Mouse (Mus musculus): ENCODE data around the gene Capn9.

The Capn9 gene

DNA sequence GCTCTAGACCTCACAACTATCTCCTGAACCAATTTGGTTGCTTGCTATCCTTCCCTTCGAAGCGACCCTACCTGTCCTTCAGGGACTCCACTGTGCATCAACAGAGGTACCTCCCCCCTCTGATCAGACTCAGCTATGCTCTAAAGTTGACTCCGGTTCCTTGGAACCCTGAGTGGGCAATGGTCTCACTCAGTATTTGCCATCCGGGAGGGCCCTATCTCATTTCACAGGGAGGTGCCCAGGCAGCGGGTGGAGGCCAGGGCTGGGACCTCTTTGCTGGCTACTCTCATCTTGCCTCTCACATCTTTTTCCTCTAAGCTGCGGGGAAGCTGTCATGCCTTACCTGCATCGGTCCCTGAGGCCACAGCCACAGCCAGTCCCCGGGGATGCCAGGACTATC, at the start of gene Capn9:
Capn9 (plus strand) TSS at position 301 of the 400 bp plus-strand sequence.
- in situ Hi-C loops (cut with MboI, MseI) = no loop called here

DNA sequence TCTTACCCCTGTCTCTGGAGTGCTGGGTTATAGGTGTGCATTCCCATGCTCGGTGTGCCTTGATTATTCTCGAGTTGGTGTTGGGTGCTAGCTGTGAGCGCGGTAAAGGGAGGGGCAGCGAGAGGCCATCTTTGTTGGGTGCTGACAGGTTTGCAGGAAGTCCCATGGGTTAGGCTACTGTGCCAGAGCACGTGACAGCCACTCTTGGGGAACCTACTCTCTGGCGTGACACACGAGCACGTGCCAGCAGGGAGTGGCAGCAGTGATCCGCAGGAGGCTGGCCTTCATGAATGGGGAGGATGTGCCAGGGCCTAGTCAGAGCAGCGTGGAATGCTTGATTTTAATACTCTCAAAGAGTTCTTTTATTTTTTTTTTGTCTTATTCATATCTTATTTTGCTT, 49.6 kb upstream of the Capn9 start:
- in situ Hi-C loops (cut with MboI, MseI) = no loop called here

DNA sequence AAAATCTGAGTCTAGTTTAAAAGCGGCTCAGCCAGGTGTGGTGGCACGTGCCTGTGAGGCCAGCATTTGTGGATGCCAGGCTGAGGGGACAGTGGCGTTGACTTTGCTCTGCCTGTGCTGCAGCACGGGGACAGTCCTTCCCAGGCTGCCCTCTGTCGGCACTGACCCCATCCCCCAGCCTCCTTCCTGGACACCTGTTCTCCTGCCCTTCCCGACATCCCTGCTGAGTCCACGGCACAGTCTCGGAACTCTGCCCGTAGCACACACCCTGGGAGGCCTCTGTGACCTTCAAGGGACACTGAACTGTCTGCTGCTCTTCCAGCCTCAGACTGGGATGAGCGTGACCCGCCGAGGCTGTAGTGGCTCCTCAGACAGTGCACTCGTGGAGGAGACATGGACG, 45.8 kb upstream of the Capn9 start:
- in situ Hi-C loops (cut with MboI, MseI) = no loop called here

DNA sequence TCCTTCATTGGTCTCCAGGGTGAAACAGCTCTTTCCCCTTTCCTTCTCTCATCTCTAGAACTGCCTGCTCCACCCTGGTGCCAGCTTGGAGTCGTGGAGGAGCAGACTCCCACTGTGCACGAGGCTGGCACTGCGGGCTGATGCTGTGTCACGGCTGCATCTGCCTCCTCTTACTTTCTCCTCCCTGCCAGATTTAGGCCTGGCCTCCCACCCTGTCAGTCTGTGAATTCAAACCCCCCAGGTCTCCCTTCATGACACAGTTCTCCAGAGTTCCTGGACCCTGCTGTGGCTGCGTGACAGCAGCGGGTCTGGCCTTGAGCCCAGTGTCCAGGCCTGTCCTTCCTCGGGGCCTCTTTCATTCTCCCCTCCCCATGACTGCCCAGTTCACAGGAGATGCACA, 45.4 kb upstream of the Capn9 start:
- in situ Hi-C loops (cut with MboI, MseI) = no loop called here

DNA sequence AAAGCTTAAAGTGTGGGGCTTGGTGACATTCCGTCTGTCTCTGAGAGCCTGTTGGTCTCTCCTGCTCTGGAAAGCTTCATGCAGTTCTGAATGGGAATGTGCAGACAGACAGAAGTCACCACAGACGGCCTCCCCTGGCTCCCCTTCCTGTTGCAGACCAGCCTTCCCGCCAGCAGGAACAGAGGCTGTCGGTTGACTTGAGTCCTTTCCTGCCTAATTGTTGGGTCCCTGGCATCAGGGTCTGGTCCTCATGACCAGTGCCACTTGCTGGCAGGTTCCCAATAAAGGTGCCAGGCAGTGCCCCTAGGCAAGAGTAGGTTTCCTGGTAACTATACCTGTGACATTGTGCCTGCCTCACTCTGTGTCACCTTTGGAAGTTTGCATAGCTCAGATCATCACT, 44.9 kb upstream of the Capn9 start:
- in situ Hi-C loops (cut with MboI, MseI) = no loop called here

DNA sequence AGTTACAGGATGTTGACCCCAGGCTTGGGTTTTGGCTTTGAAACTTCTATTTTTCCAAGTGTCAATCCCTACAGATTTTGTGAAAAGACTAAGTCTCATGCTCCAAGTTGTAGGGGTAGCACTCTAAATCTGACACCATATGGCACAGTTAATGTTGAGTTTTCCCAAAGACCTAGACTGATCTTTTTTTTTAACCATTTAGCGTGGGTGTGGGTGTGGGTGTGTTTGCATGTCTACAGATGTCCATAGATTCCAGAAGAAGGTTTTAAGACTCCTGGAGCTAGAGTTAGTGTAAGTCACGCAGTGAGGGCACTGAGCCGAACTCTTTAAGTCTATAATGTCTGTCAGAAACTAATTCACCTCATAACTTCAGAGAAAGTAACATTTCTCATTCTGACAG, 43.3 kb upstream of the Capn9 start:
- in situ Hi-C loops (cut with MboI, MseI) = no loop called here

DNA sequence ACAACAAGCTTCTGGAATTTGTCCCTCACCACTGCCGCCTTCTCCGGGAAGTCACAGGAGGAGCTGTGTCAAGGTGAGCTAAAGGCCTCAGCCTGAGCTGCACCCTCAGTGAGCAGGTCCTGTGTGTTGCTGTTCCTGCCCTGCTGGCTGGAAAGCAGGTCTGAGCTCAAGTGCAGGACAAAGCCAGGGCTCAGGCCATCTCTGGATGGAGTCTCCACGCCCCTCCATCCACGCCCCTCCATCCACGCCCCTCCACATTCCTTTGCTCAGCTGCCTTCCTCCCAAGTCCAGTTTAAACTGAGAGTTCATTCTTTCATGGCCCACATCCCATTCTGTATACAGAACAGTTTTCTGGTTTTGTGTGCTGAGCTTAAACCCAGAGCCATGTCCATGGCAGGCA, 40.5 kb upstream of the Capn9 start:
- in situ Hi-C loops (cut with MboI, MseI) = no loop called here

DNA sequence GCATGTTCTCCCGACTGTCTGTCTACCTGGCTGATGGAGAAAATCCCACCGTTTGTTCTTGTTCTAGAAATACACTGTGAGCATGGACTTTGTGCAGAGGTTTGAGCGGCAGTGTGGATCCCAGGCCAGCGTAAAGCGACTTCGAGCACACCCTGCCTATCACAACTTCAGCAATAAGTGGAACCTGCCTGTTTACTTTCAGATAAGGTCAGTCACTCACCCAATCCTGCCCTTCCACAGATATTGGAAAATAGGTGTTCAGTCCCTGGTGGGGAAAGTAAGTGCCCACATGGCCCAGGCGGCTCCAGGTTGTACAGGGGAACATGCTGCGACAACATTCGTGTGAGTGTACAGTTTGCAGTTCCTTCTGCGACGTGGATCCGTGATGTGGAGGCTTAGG, 35.0 kb upstream of the Capn9 start:
- in situ Hi-C loops (cut with MboI, MseI) = loop anchor here in 1 of 2 experiments (10.0 kb wide), 1 partner anchor 1756 kb away; no protein-coding TSS in a partner anchor

DNA sequence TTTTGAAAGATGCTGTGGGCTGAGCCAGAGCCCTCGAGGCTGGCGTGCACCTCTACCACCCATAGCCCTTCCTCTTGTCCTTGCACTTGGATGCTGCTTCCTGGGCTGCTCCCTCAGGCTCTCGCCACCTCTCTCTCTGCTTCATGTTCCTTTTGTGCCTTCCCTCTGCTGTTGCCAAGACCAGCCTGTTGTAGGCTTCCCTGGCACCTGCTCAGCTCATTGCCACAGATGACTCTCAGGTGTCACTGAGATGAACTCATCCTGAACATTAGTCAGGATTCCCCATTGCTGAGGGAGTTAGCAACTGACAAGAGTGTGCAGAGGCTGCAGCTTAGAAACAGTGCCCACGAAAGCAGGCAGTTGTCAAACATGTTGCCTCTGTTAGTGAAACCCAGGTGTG, 33.9 kb upstream of the Capn9 start:
- in situ Hi-C loops (cut with MboI, MseI) = loop anchor here in 1 of 2 experiments (10.0 kb wide), 1 partner anchor 1757 kb away; no protein-coding TSS in a partner anchor

DNA sequence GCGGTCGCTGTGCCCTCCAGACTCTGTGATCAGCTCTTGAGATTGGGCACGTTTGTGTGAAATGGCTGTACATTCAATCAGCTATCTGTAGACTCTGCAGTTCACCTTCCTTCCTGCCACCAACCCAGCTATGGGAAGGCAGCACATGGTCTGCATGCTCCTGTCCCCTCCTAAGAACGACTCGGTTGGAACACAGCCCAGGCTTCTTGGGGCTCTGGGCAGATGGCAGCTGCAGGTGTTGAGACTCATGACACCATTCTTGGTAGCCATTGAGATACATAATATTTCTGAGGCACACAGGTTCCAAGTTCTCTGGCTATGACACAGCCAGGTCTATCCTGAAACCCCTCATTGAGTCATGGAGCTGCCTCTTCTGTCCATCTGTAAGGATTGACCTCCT, 32.6 kb upstream of the Capn9 start:
- in situ Hi-C loops (cut with MboI, MseI) = loop anchor here in 1 of 2 experiments (10.0 kb wide), 1 partner anchor 1758 kb away; no protein-coding TSS in a partner anchor

DNA sequence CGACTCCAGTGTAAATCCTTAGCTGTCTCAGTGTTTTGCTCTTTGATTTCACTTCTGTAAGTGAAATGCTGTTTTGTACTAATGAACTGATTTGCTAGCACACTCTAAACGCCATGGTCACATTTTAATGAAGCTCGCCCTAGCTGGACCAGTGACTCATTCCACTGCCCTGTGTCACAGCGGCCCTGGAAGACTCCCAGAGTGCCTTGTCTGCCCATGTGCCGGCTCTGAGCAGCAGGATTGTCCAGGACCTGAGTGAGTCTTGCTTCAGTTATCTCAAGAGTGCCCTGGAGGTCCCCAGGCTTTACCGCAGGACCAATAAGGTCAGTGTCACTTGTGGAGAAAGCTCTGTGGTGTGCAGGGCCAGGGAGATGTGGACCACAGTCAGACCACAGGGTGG, 29.5 kb upstream of the Capn9 start:
- in situ Hi-C loops (cut with MboI, MseI) = loop anchor here in 1 of 2 experiments (5.0 to 10.0 kb wide), 2 partner anchors 79 to 1762 kb away; no protein-coding TSS in a partner anchor

DNA sequence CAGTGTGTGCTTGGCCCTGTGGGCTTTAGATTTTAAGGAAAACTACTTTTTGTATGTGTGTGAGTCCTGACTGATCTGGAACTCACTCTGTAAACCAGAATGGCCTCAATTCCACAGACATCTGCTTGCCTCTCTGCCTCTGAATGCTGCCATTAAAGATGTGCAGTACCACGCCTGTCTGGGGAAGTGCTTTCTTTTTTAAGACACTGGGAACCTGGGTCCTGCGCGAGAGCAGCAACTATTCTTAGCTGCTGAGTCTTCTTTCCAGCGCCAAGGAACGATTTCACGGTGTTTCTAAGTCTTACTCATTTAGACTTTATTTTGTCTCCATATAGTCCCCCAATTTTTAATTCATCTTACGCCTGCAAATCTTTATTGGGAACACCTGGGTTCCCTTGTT, 29.1 kb upstream of the Capn9 start:
- in situ Hi-C loops (cut with MboI, MseI) = loop anchor here in 1 of 2 experiments (5.0 to 10.0 kb wide), 2 partner anchors 80 to 1762 kb away; no protein-coding TSS in a partner anchor

DNA sequence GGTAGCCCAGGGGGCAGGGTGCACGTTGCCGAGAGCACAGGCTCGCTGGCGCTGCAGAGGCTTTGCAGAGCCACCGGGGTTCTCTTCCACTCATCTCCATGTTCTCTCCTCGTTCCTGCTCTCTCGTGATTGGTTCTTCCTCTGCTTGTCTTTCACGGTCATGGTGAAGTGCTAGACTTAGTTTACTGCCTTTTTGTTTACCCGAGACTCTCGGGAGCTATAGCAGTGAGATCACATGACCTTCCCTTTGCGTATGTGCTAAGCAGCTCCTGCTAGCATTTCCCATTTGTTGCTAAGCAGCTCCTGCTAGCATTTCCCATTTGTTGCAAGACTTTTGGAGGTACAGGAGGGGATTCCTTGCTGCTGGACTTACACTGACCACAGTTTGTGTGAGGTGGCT, 28.6 kb upstream of the Capn9 start:
- in situ Hi-C loops (cut with MboI, MseI) = loop anchor here in 1 of 2 experiments (5.0 to 10.0 kb wide), 2 partner anchors 80 to 1762 kb away; no protein-coding TSS in a partner anchor

DNA sequence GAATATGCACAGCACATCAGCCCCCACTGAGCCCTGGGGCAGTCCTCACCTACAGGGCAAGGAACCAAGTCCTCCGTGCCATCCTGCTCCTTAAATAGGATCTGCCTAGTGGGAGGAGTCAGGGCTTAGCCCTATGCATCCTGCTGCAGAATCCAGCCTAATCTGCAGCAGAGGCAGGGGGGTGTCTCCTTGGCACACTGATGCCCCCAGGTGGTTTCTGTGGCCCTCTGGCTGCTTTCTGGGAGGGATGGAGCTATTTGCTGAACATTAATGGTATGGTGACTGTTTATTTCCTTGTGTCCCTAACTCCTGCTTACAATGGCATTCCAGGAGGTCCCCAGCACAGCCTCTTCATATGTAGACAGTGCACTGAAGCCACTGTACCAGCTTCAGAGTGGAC, 27.7 kb upstream of the Capn9 start:
- in situ Hi-C loops (cut with MboI, MseI) = loop anchor here in 1 of 2 experiments (5.0 to 10.0 kb wide), 2 partner anchors 81 to 1763 kb away; no protein-coding TSS in a partner anchor

DNA sequence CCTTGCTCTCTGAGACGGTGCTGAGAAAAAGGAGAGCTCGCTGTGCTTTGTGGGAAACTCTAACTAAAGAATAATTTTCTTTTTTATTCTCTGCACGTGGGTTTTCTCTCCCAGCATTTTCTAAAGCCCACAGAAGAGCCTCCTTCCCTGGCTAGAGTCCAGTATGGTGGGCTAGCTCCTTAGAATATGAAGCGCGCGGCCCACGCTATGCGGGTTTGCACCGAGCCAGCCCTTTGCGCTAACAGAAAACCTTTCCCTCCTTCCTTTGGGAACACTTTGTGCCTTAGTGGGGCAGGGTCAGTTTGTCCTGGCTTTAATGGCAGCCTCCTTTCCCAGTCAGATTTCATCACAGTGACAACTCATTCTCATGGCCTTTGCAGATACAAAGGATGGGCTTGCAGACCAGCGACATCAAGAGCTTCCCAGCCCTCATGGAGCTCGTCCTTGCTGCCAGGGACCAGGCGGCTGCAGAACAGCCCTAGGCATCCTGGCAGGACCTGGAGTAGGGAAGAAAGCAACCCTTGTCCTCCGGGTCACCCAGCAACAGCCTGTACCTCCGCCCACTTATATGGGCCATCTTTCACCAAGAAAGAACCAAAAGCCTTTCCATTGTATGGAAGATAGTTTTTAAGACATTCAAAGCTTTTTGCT, 24.8 kb upstream of the Capn9 start:
- in situ Hi-C loops (cut with MboI, MseI) = no loop called here

DNA sequence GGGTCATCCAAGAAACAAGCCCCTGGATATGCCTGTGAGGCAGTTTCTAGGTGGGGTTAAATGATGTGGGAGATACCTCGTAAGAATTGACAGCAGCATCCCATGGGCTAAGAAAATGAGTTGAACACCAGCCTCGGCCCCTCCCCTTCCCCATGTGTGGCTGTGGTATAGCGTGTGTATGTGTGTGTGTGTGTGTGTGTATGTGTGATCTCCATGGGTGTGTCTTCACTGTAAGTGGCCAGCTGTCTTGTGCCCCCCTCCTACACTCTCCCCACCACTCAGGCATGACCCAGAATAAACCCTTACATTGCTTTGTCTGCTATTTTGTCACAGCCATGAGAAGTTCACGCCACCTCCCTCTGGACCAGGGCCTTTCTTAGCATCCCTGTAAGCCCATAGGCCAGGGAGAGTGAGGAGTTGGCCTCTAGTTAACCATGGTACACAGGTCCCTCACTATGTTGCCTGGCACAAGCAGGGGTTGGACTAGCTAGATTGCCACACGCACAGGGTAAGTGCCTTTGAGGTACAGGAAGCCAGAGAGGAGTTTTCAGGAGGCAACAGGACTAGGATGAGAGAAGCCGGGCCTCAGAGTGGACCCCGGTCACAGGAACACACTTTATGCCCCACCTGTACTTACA, 20.7 kb upstream of the Capn9 start:
- in situ Hi-C loops (cut with MboI, MseI) = no loop called here

DNA sequence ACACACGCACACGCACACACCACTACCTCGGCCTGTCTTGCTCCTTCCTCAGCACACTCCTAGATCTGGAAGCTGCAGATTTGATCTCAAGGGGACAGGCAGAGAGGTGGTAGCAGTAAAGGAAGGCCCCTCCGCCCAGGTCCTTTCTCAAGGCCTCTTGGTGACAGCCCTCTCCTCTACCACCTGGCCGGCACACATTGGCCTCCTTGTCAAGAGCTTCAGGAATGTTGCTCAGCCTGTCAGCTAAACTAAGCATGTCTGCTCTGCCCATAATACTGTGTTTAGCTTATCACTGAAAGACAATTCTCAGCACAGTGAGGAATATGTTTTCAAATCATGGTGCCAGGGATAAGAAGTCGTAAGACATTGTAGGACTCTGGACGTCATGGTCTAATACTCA, 19.7 kb upstream of the Capn9 start:
- in situ Hi-C loops (cut with MboI, MseI) = no loop called here

DNA sequence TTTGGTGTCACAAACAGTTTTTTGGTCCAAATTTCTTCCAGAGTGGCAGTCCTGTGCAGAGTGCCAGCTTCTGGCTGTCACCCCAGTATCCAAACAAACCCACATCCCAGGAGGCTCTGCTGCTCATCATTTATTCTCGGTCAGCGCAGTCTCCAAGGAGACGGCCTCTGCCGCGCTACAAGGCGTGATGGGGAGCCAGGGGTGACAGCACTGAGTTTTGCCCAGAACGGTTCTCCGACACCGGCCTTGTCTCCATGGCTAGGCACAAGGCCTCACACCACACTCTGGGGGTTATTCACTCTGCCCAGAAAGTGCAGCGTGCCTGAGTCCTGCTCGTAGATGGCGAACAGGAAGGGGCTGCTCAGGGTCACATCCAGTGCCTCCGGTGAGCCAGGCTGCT, 19.3 kb upstream of the Capn9 start:
- in situ Hi-C loops (cut with MboI, MseI) = no loop called here

DNA sequence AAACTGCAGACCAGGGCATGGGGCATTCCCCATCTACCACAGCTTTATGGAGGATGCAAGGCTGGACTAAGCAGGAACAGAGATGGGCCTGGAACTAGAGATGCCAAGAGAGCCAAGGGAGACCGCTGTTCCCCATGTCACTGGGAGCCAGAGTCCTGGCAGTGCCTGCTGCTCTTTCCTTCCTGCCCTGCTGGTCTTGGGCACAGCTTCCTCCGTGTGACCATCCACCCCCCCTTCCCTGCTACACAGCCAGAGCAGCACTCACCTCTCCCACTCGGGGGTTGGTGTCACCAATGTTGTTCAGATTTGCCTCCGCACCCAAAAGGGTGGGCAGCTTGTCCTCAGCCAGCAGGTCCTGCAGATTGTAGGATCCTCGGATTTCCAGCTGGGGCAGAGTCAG, 18.4 kb upstream of the Capn9 start:
- in situ Hi-C loops (cut with MboI, MseI) = no loop called here

DNA sequence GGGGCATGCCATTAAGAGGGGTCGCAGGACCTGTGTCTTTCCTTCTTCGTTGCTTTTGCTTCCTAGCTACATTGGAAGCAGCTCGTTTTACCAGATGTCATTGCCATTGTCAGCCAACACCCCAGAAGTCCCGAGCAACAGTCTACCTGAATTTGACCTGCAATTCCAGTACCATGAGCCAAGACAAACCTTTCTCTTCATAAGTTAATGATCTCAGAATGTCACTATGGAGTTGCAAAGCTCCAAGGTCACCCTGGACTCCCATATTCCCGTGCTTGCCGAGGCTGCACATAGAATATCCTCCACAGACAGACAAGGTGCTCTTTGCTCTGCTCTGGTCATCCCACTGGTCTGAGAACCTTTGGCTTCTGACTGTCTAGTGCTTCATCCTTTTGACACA, 8.8 kb upstream of the Capn9 start:
- in situ Hi-C loops (cut with MboI, MseI) = no loop called here

DNA sequence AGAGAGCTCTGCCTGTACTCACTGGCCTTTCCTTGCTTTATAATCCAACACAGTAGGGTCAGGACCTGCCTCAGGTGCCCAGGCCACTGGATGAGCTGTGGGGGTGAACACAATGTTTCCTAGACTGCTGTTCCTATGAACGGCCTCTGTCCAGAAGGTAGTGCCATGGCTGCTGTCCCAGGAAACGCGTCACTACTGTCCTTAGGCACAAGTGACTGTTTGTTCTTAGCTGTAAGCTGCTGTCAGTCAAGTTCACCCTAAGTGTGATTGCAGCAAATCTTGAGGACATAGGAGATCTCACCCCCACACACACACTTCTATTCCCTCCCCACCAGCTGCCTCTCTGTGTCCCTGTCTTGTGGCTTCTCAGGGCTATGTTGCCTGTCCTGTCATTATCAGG, 8.3 kb upstream of the Capn9 start:
- in situ Hi-C loops (cut with MboI, MseI) = no loop called here

DNA sequence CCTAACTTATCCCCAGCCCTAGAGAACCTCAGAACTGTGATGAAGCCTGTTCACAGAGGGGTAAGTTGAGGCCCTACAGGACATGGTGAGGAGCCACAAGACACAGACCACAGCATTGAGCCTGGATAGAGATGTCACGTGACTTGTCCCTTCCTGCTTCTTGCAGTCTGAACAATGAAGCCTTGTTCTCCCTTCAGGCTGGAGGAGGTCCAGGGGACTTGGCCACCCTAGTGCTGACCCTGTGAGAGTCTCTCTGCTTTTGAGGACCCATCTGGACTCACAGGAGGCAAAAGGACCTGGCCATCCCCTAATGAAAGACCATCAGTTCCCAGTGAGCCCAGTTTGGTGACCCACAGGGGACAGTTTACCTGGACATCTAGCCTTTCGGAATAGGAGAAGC, 6.8 kb upstream of the Capn9 start:
- in situ Hi-C loops (cut with MboI, MseI) = no loop called here

DNA sequence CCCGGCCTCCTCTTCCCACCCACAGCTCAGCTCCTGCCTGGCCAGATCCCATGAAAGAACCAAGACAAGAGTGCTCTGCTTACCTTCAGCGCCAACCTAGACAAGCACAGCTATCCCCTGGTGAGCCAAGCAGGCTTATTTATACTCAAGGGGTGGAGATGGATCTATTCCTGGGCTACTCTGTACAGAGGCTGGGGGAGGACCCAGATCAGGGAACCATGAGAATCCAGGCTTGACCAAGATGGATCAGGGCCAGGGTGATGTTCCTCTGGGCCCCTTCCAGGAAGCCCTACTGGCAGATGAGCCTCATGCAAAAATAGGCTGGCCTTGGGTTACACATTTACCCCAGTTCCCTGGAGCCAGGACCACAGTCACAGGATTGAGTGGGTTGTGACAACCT, 6.3 kb upstream of the Capn9 start, which contains the start of gene Agt:
Agt (minus strand) TSS at position 114 of the 400 bp plus-strand sequence.
- in situ Hi-C loops (cut with MboI, MseI) = no loop called here
